Mouse (Mus musculus): Measurements from ENCODE around the gene Nup188.
A peak's percentile ranks its signal among the peaks of the same experiment; 100 is the strongest.

Gene Nup188

GRCm38 (mm10) chr2:30286192-30287026, at the start of gene Nup188, which contains the start of gene Dolk:
Gene Nup188, plus strand, starts transcription at chr2:30286397.
Gene Dolk, minus strand, starts transcription at chr2:30286334.
- peak; percentile 96 for DNase-seq

- DNase-seq: no peak
Observed at GRCm38 (mm10) chr2:30236426-30237198, 49.6 kb upstream of the Nup188 start.

- DNase-seq: peak; percentile 99
Observed at GRCm38 (mm10) chr2:30237199-30237880, 48.9 kb upstream of the Nup188 start, which contains the start of gene Lrrc8a. Gene Lrrc8a, plus strand, starts transcription at chr2:30237715.

GRCm38 (mm10) chr2:30237881-30238280, 48.3 kb upstream of the Nup188 start:
- no peak for DNase-seq

- no peak for DNase-seq
Observed at GRCm38 (mm10) chr2:30238906-30239465, 47.2 kb upstream of the Nup188 start.

GRCm38 (mm10) chr2:30239777-30240176, 46.4 kb upstream of the Nup188 start:
- peak; percentile 20 for DNase-seq

- DNase-seq: no peak
Observed at GRCm38 (mm10) chr2:30240267-30240666, 45.9 kb upstream of the Nup188 start, which contains the start of gene Gm28035. Gene Gm28035, plus strand, starts transcription at chr2:30240567.

- DNase-seq: peak; percentile 64
Observed at GRCm38 (mm10) chr2:30242509-30242908, 43.7 kb upstream of the Nup188 start.

- no peak for DNase-seq
Observed at GRCm38 (mm10) chr2:30243391-30243790, 42.8 kb upstream of the Nup188 start.

GRCm38 (mm10) chr2:30244595-30245178, 41.5 kb upstream of the Nup188 start:
- DNase-seq: no peak

- no peak for DNase-seq
Observed at GRCm38 (mm10) chr2:30247036-30247435, 39.2 kb upstream of the Nup188 start.

GRCm38 (mm10) chr2:30247681-30248080, 38.5 kb upstream of the Nup188 start:
- no peak for DNase-seq

GRCm38 (mm10) chr2:30249182-30249581, 37.0 kb upstream of the Nup188 start:
- DNase-seq: no peak

- DNase-seq: no peak
Observed at GRCm38 (mm10) chr2:30250166-30251128, 35.8 kb upstream of the Nup188 start.

- no peak for DNase-seq
Observed at GRCm38 (mm10) chr2:30251417-30252104, 34.6 kb upstream of the Nup188 start.

GRCm38 (mm10) chr2:30252521-30252920, 33.7 kb upstream of the Nup188 start:
- no peak for DNase-seq

- DNase-seq: no peak
Observed at GRCm38 (mm10) chr2:30253809-30254208, 32.4 kb upstream of the Nup188 start.

GRCm38 (mm10) chr2:30255631-30256395, 30.4 kb upstream of the Nup188 start:
- no peak for DNase-seq

GRCm38 (mm10) chr2:30256616-30257350, 29.4 kb upstream of the Nup188 start:
- DNase-seq: no peak
